ENCODE assay signal across 8 mouse cellular contexts in genomic region chrX:103252056-103252850, GRCm38 (mm10).
DNase-seq lines count a peak whose midpoint lies in the region; ATAC-seq and TF ChIP-seq lines count a peak whose summit lies in the region.
"Not testable (repeated sequence)": the region's sequence is repeated elsewhere in the genome, so short reads cannot be mapped to it uniquely, and the experiment has no call there.

No protein-coding gene starts in this region.

- H3K27ac ChIP-seq in ES-Bruce4 (ENCODE audit: insufficient read depth, low read length) = peak overlapping the region; percentile 97
- H3K27ac ChIP-seq in forebrain, embryonic 11.5 days (ENCODE audit: low read depth, low read length) = 0 out of 2 replicates have a peak overlapping the region, but pooled peaks have one; percentile 25
- peak overlapping the region; percentile 9; the same call in 1 of the 2 replicates for H3K27ac ChIP-seq in hindbrain, embryonic 14.5 days
- not testable (repeated sequence) for H3K27ac ChIP-seq in lung, embryonic 14.5 days (ENCODE audit: low read depth)
- peak overlapping the region; percentile 10; the same call in 1 of the 2 replicates for H3K27ac ChIP-seq in stomach, embryonic 14.5 days (ENCODE audit: low read length)

- peak overlapping the region; percentile 2; the same call in 1 of the 2 replicates for H3K9ac ChIP-seq in ES-Bruce4 (ENCODE audit: low read depth, poor library complexity, severe bottlenecking)
- not testable (repeated sequence) for H3K9ac ChIP-seq in forebrain, embryonic 11.5 days (ENCODE audit: low read length); hindbrain, embryonic 14.5 days; lung, embryonic 14.5 days; stomach, embryonic 14.5 days (replicated peaks; ENCODE audit: low read depth, low read length)

- not testable (repeated sequence) for TF ChIP-seq CTCF in ES-Bruce4 (IDR thresholded peaks at IDR 0.05; ENCODE audit: low read depth, low read length); lung, embryonic 14.5 days (IDR thresholded peaks at IDR 0.05; ENCODE audit: low read depth)

- ATAC-seq in forebrain, embryonic 11.5 days (replicated peaks; ENCODE audit: low FRiP score); hindbrain, embryonic 14.5 days (ENCODE audit: low FRiP score); lung, embryonic 14.5 days (ENCODE audit: insufficient read depth); stomach, embryonic 14.5 days (ENCODE audit: insufficient number of reproducible peaks, insufficient read depth, low FRiP score, low read depth): not testable (repeated sequence)

- H3K4me1 ChIP-seq in ES-Bruce4 (ENCODE audit: control insufficient read depth, insufficient read depth, low read length); forebrain, embryonic 11.5 days (replicated peaks; ENCODE audit: control insufficient read depth, insufficient read depth, low read length); hindbrain, embryonic 14.5 days (replicated peaks; ENCODE audit: control insufficient read depth, insufficient read depth, low read length); lung, embryonic 14.5 days (ENCODE audit: insufficient read depth); stomach, embryonic 14.5 days (ENCODE audit: control insufficient read depth, insufficient read depth, low read length): not testable (repeated sequence)

- not testable (repeated sequence) for H3K4me3 ChIP-seq in ES-Bruce4 (ENCODE audit: low read depth, low read length); forebrain, embryonic 11.5 days (ENCODE audit: low read depth, low read length); hindbrain, embryonic 14.5 days (replicated peaks; ENCODE audit: low read length); lung, embryonic 14.5 days (ENCODE audit: low read depth, low read length); stomach, embryonic 14.5 days (ENCODE audit: low read depth, low read length)

- H3K9me3 ChIP-seq in ES-Bruce4 (replicated peaks; ENCODE audit: control insufficient read depth, insufficient read depth, low read length, poor library complexity, severe bottlenecking); forebrain, embryonic 11.5 days (ENCODE audit: control insufficient read depth, low read length); hindbrain, embryonic 14.5 days (ENCODE audit: control insufficient read depth, low read length); lung, embryonic 14.5 days (ENCODE audit: low read depth, low read length); stomach, embryonic 14.5 days (ENCODE audit: control insufficient read depth, low read depth, low read length): not testable (repeated sequence)

- H3K27me3 ChIP-seq in ES-Bruce4 (ENCODE audit: control insufficient read depth, insufficient read depth, low read length, poor library complexity, severe bottlenecking); forebrain, embryonic 11.5 days (ENCODE audit: control insufficient read depth, insufficient read depth, low read length); lung, embryonic 14.5 days (ENCODE audit: insufficient read depth, low read length); stomach, embryonic 14.5 days (ENCODE audit: control insufficient read depth, insufficient read depth, low read length): not testable (repeated sequence)
- H3K27me3 ChIP-seq in hindbrain, embryonic 14.5 days (ENCODE audit: control insufficient read depth, insufficient read depth, low read length) = peaks cover 22% of the 10 kb centered on the region

- not testable (repeated sequence) for H3K4me2 ChIP-seq in forebrain, embryonic 11.5 days (ENCODE audit: low read depth, low read length, severe bottlenecking); hindbrain, embryonic 14.5 days (replicated peaks); lung, embryonic 14.5 days; stomach, embryonic 14.5 days (replicated peaks; ENCODE audit: low read depth, low read length)

- not testable (repeated sequence) for TF ChIP-seq POLR2A in ES-Bruce4 (IDR thresholded peaks at IDR 0.05; ENCODE audit: insufficient read depth, low read length)

- H3K36me3 ChIP-seq in ES-Bruce4 (ENCODE audit: control insufficient read depth, insufficient read depth, low read length, poor library complexity, severe bottlenecking); forebrain, embryonic 11.5 days (ENCODE audit: control insufficient read depth, insufficient read depth, low read length); hindbrain, embryonic 14.5 days (replicated peaks; ENCODE audit: control insufficient read depth, insufficient read depth); lung, embryonic 14.5 days (ENCODE audit: insufficient read depth); stomach, embryonic 14.5 days (ENCODE audit: control insufficient read depth, insufficient read depth, low read length): not testable (repeated sequence)

- peak; percentile 85 for DNase-seq in R1 (ENCODE audit: low read depth, low spot score)
- peak; percentile 38 for DNase-seq in embryo, embryonic 11 days
- not testable (repeated sequence) for DNase-seq in forebrain, embryonic 11.5 days (ENCODE audit: low spot score); hindbrain, embryonic 14.5 days (ENCODE audit: low spot score)
- peak; percentile 19 for DNase-seq in lung, embryonic 14.5 days
- peak; percentile 12 for DNase-seq in neural tube, embryonic 10.5 days (ENCODE audit: extremely low spot score, low spot score)

- 52% methylated on average over 1 of the region's 1 CpGs for WGBS in forebrain, embryonic 11.5 days
- WGBS in hindbrain, embryonic 14.5 days = 71% methylated on average over 1 of the region's 1 CpGs
- 92% methylated on average over 1 of the region's 1 CpGs for WGBS in lung, embryonic 14.5 days
- WGBS in stomach, embryonic 14.5 days = 65% methylated on average over 1 of the region's 1 CpGs

- TF ChIP-seq EP300 in ES-Bruce4 (IDR thresholded peaks at IDR 0.05; ENCODE audit: insufficient read depth, low read depth, low read length) = peak; percentile 32; the same call in 1 of the 2 replicates
